Mouse (Mus musculus) MEL (cell line): ENCODE data around the gene Malsu1. TPM values are rescaled to one million over a fixed set of nuclear protein-coding genes. Genes with fewer than 3 reads are reported as not detected.

ENCODE experiments used
- DNase-seq: peaks from one replicate; pipeline ENCODE4 v3.0.0; 2011; ENCODE audit warnings: low read depth, low spot score
- H3K27ac ChIP-seq: 2 replicates; pipeline ENCODE4 v1.5.1; 2012; ENCODE audit warnings: low read depth, mild to moderate bottlenecking, control low read depth, low read length, moderate library complexity; ENCODE audit not compliant: control insufficient read depth
- H3K27me3 ChIP-seq, 2 experiments: fragments of 150-350 bp in 1 of 2; sonication (generic) in 1 of 2; 2 replicates each; pipeline ENCODE4 v1.6.1; 2012; ENCODE audit warnings: low read length in 2 of 2, mild to moderate bottlenecking in 2 of 2, improper control_type of control experiment in 1 of 2, moderate library complexity in 1 of 2; ENCODE audit not compliant: insufficient read depth in 2 of 2, control insufficient read depth in 1 of 2
- H3K36me3 ChIP-seq, 2 experiments: 2 replicates each; pipeline ENCODE4 v1.6.1; 2012 to 2014; ENCODE audit warnings: low read length in 2 of 2, improper control_type of control experiment in 1 of 2, inconsistent platforms in 1 of 2, mild to moderate bottlenecking in 1 of 2; ENCODE audit not compliant: insufficient read depth in 2 of 2, control insufficient read depth in 1 of 2
- H3K4me1 ChIP-seq, 2 experiments: fragments of 150-350 bp in 1 of 2; sonication (generic) in 1 of 2; 2 replicates each; pipeline ENCODE4 v1.6.1; 2012; ENCODE audit warnings: low read length in 2 of 2, improper control_type of control experiment in 1 of 2, mild to moderate bottlenecking in 1 of 2; ENCODE audit not compliant: insufficient read depth in 2 of 2, control insufficient read depth in 1 of 2
- H3K4me3 ChIP-seq, 2 experiments: fragments of 150-350 bp in 1 of 2; sonication (generic) in 1 of 2; 2 replicates each; pipeline ENCODE4 v1.5.1; 2012; ENCODE audit warnings: low read depth in 2 of 2, low read length in 2 of 2, mild to moderate bottlenecking in 2 of 2, moderate library complexity in 2 of 2, control low read depth in 1 of 2, improper control_type of control experiment in 1 of 2; ENCODE audit not compliant: control insufficient read depth in 1 of 2, insufficient read depth in 1 of 2
- H3K79me2 ChIP-seq: 2 replicates; pipeline ENCODE4 v1.6.1; 2012; ENCODE audit warnings: mild to moderate bottlenecking, low read length, moderate library complexity; ENCODE audit not compliant: control insufficient read depth, poor library complexity, insufficient read depth
- H3K9ac ChIP-seq: 2 replicates; pipeline ENCODE4 v1.6.1; 2012; ENCODE audit warnings: low read depth, mild to moderate bottlenecking, control low read depth, low read length, moderate library complexity; ENCODE audit not compliant: control insufficient read depth, poor library complexity, severe bottlenecking
- H3K9me3 ChIP-seq: fragments of 150-350 bp; sonication (generic); replicated peaks from 2 replicates; pipeline ENCODE4 v1.6.1; 2012; ENCODE audit warnings: mild to moderate bottlenecking, low read length, improper control_type of control experiment, moderate library complexity; ENCODE audit not compliant: insufficient read depth
- BHLHE40 ChIP-seq: IDR thresholded peaks from 2 replicates; pipeline ENCODE4 v1.6.1; 2012; ENCODE audit warnings: low read depth, mild to moderate bottlenecking, inconsistent platforms, low read length, improper control_type of control experiment, borderline replicate concordance
- CTCF ChIP-seq, 3 experiments: IDR thresholded peaks in 2 of 3; conservative IDR thresholded peaks in 1 of 3; 2 replicates each; pipeline ENCODE4 v1.5.1; 2011 to 2012; ENCODE audit warnings: low read length in 3 of 3, low read depth in 2 of 3, mild to moderate bottlenecking in 2 of 3, improper control_type of control experiment in 1 of 3, inconsistent platforms in 1 of 3, mixed read lengths in 1 of 3, moderate library complexity in 1 of 3; ENCODE audit not compliant: control insufficient read depth in 1 of 3, insufficient read depth in 1 of 3, poor library complexity in 1 of 3, severe bottlenecking in 1 of 3
- E2F4 ChIP-seq: IDR thresholded peaks from 2 replicates; pipeline ENCODE4 v1.6.1; 2011; ENCODE audit warnings: low read depth, low read length, improper control_type of control experiment, borderline replicate concordance
- EP300 ChIP-seq, 2 experiments: IDR thresholded peaks; 2 replicates each; pipeline ENCODE4 v1.6.1; 2011; ENCODE audit warnings: improper control_type of control experiment in 2 of 2, low read length in 2 of 2, low read depth in 1 of 2, mild to moderate bottlenecking in 1 of 2
- GABPA ChIP-seq: IDR thresholded peaks from 2 replicates; pipeline ENCODE4 v1.6.1; 2012; ENCODE audit warnings: low read depth, mild to moderate bottlenecking, inconsistent platforms, low read length, improper control_type of control experiment, moderate library complexity
- HCFC1 ChIP-seq: IDR thresholded peaks from 2 replicates; pipeline ENCODE4 v1.6.1; 2012; ENCODE audit warnings: low read depth, mild to moderate bottlenecking, inconsistent platforms, low read length, improper control_type of control experiment, moderate library complexity
- JUND ChIP-seq: IDR thresholded peaks from 2 replicates; pipeline ENCODE4 v1.6.1; 2011; ENCODE audit warnings: low read depth, mild to moderate bottlenecking, improper control_type of control experiment, low read length
- MAFK ChIP-seq: IDR thresholded peaks from 2 replicates; pipeline ENCODE4 v1.6.1; 2011; ENCODE audit warnings: low read depth, mild to moderate bottlenecking, low read length, improper control_type of control experiment, borderline replicate concordance
- MAX ChIP-seq: IDR thresholded peaks from 2 replicates; pipeline ENCODE4 v1.6.1; 2011; ENCODE audit warnings: low read length, improper control_type of control experiment
- POLR2A ChIP-seq, 2 experiments: IDR thresholded peaks; 2 replicates each; pipeline ENCODE4 v1.6.1; 2011 to 2012; ENCODE audit warnings: low read length in 2 of 2, mild to moderate bottlenecking in 2 of 2, control low read depth in 1 of 2, improper control_type of control experiment in 1 of 2, low read depth in 1 of 2, moderate library complexity in 1 of 2; ENCODE audit not compliant: control insufficient read depth in 1 of 2, insufficient read depth in 1 of 2, poor library complexity in 1 of 2
- POLR2AphosphoS5 ChIP-seq: IDR thresholded peaks from 2 replicates; pipeline ENCODE4 v1.6.1; 2012; ENCODE audit warnings: low read depth, borderline replicate concordance, mild to moderate bottlenecking, inconsistent platforms, low read length, moderate library complexity, mixed read lengths
- RAD21 ChIP-seq: IDR thresholded peaks from 2 replicates; pipeline ENCODE4 v1.6.1; 2011; ENCODE audit warnings: mild to moderate bottlenecking, low read depth, low read length, improper control_type of control experiment
- SIN3A ChIP-seq: IDR thresholded peaks from 2 replicates; pipeline ENCODE4 v1.6.1; 2012; ENCODE audit warnings: low read length, improper control_type of control experiment, inconsistent platforms
- TCF12 ChIP-seq: IDR thresholded peaks from 2 replicates; pipeline ENCODE4 v1.6.1; 2014; ENCODE audit warnings: low read depth, mild to moderate bottlenecking, inconsistent platforms, low read length, improper control_type of control experiment, moderate library complexity
- UBTF ChIP-seq: IDR thresholded peaks from 2 replicates; pipeline ENCODE4 v1.6.1; 2012; ENCODE audit warnings: low read depth, mild to moderate bottlenecking, inconsistent platforms, low read length, improper control_type of control experiment, moderate library complexity, borderline replicate concordance; ENCODE audit not compliant: insufficient read depth
- polyA plus RNA-seq, 2 experiments: library from polyadenylated mRNA; stranded (reverse) in 1 of 2; unstranded in 1 of 2; fragments of >175 nt in 1 of 2; fragments of >200 nt in 1 of 2; gene quantifications; 2 replicates each; pipeline versions ENCODE4 v1.2.1 to v1.2.4; 2012; ENCODE audit warnings: low replicate concordance in 2 of 2, low read depth in 1 of 2; ENCODE audit not compliant: insufficient read length in 2 of 2, insufficient read depth in 1 of 2, missing spikeins in 1 of 2
- total RNA-seq: library from RNA; depleted of rRNA; stranded (reverse); fragments of 300-350 nt; gene quantifications from 2 replicates; pipeline ENCODE4 v1.2.3, GENCODE M21; 2012

Gene Malsu1
- total and polyA plus RNA-seq, 3 experiments = 27.8 to 60.7 TPM; not detected in 1

DNA sequence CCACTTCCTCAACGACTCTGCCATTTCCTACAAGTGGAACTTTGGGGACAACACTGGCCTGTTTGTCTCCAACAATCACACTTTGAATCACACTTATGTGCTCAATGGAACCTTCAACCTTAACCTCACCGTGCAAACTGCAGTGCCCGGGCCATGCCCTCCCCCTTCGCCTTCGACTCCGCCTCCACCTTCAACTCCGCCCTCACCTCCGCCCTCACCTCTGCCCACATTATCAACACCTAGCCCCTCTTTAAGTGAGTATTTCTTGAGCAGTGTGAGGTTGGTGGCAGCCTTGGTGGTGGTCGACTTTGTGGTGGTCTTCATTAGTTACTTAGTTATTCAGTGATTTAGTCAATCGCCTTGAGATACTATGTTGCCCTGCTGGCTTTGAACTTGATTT lies 25.7 kb upstream of the Malsu1 start:
- Histone ChIP-seq H3K36me3 (no peaks in the 10 kb centered on the region), H3K4me1 (no peaks in the 10 kb centered on the region), H3K27ac (no peak overlapping the region), H3K79me2 (no peaks in the 10 kb centered on the region), H3K9ac (no peak overlapping the region), H3K9me3 (no peaks in the 10 kb centered on the region), H3K27me3 (no peaks in the 10 kb centered on the region; a peak in 3 of 4 replicates), H3K4me3 (no peak overlapping the region)
- TF ChIP-seq E2F4 (no peak), TCF12 (no peak), JUND (no peak), GABPA (no peak), MAFK (no peak), POLR2AphosphoS5 (no peak), BHLHE40 (no peak), HCFC1 (no peak), POLR2A (IDR thresholded peaks at IDR 0.05; ENCODE audit: control insufficient read depth in 1 of 2, insufficient read depth in 1 of 2, low read depth in 1 of 2, low read length in 2 of 2, poor library complexity in 1 of 2) (no peak), CTCF (IDR thresholded peaks at IDR 0.05 in 2 of 3, conservative IDR thresholded peaks at IDR 0.05 in 1 of 3; ENCODE audit: control insufficient read depth in 1 of 3, insufficient read depth in 1 of 3, low read depth in 2 of 3, low read length in 3 of 3, poor library complexity in 1 of 3, severe bottlenecking in 1 of 3) (no peak)
- DNase-seq = no peak

DNA sequence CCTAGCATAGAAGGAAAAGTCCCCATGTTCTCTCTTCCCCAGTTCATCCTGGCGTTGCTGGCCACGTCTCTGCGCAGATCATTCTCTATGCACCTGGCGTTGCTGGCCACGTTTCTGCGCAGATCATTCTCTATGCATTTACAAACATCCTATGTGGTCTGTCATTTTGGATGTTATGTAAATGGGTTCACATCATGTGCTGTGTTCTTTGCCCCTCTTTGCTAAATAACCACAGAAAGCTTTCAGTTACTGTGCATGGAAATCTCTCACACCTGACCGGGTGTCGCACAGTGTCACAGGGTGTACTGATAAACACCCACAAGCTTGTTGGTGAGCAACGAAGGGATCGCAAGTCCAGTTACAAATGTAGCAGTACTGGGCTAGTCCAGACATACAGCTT lies 25.2 kb upstream of the Malsu1 start:
- no peak for DNase-seq
- Histone ChIP-seq H3K4me3 (no peak overlapping the region), H3K4me1 (no peaks in the 10 kb centered on the region), H3K27ac (no peak overlapping the region), H3K9me3 (no peaks in the 10 kb centered on the region), H3K27me3 (no peaks in the 10 kb centered on the region; a peak in 3 of 4 replicates)
- TF ChIP-seq UBTF (no peak), EP300 (IDR thresholded peaks at IDR 0.05; ENCODE audit: low read depth in 1 of 2, low read length in 2 of 2) (no peak), POLR2A (IDR thresholded peaks at IDR 0.05; ENCODE audit: control insufficient read depth in 1 of 2, insufficient read depth in 1 of 2, low read depth in 1 of 2, low read length in 2 of 2, poor library complexity in 1 of 2) (no peak), RAD21 (no peak), SIN3A (no peak), MAX (no peak), POLR2AphosphoS5 (no peak)
- TF ChIP-seq, all 39 proteins: peak for 0
- no peaks in the 10 kb centered on the region for H3K36me3 ChIP-seq
- H3K79me2 ChIP-seq = no peaks in the 10 kb centered on the region
- H3K9ac ChIP-seq = no peak overlapping the region
